Mouse (Mus musculus) bone marrow macrophage, adult 2 months (primary cell): ENCODE data around the gene Stat3. TPM values are rescaled to one million over a fixed set of nuclear protein-coding genes. Genes with fewer than 3 reads are reported as not detected.

Source experiments
- H3K27ac ChIP-seq: 2 replicates; pipeline ENCODE4 v1.5.1; 2012; ENCODE audit warnings: low read depth, low read length; ENCODE audit not compliant: insufficient read depth
- H3K4me1 ChIP-seq: 2 replicates; pipeline ENCODE4 v1.6.1; 2012; ENCODE audit warnings: low read length; ENCODE audit not compliant: control insufficient read depth, insufficient read depth
- H3K4me3 ChIP-seq: 2 replicates; pipeline ENCODE4 v1.5.1; 2012; ENCODE audit warnings: mild to moderate bottlenecking, low read length, moderate library complexity; ENCODE audit not compliant: insufficient read depth
- CTCF ChIP-seq: IDR thresholded peaks from 2 replicates; pipeline ENCODE4 v1.5.1; 2012; ENCODE audit warnings: low read depth, mild to moderate bottlenecking, low read length, moderate library complexity
- POLR2A ChIP-seq: IDR thresholded peaks from 2 replicates; pipeline ENCODE4 v1.6.1; 2012; ENCODE audit warnings: mild to moderate bottlenecking, low read depth, low read length, borderline replicate concordance
- polyA plus RNA-seq: library from polyadenylated mRNA; stranded (reverse); fragments of >200 nt; gene quantifications from 2 replicates; pipeline ENCODE4 v1.2.4, GENCODE M21; 2012; ENCODE audit not compliant: missing spikeins, insufficient read depth, insufficient read length

Gene Stat3
- polyA plus RNA-seq: 73.3 and 76.6 TPM in 2 replicates

DNA sequence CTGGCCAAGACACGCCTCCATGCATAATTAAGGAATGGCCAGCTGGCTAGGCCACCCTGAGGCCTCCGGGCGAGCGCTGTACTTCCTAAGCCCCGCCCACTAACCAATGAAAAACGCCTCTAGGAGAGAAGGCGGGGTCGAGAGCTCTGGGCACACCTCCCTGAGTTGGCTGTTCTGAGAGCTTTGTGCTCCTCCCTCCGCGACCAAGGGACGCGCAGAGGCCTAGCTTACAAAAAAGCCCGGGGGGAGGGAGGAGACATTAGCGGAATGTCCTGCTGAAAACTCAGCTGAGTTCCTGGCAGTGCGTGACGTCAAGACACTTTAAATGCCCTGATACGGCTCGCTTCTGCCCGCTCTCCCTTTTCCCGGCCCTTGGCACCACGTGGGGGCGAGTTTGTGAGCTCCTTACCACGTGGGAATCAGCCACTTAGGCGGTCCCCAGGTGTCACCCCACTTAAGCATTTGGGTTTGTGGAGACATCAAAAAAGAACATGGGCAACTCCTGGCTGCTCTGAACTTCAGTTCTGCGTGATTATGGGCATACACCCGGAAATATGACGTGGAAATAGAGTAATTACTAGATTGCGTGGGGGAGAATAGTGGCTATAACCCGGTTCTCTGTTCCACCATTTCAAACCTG, at the start of gene Stat3:
Stat3 (minus strand) TSS at position 29 of the 640 bp plus-strand sequence.
- TF ChIP-seq CTCF: no peak
- TF ChIP-seq POLR2A: no peak
- Histone ChIP-seq H3K4me3 (peak within 1 kb of the TSS; percentile 77), H3K27ac (peak within 1 kb of the TSS; percentile 73), H3K4me1 (peaks cover 28% of the 10 kb centered on the region)

- no peak overlapping the region for H3K4me3 ChIP-seq
- no peak overlapping the region for H3K27ac ChIP-seq
- TF ChIP-seq CTCF (no peak), POLR2A (no peak)
- H3K4me1 ChIP-seq: peaks cover 16% of the 10 kb centered on the region
Observed at GRCm38 (mm10) chr11:100988674-100989073, 49.3 kb upstream of the Stat3 start.

GRCm38 (mm10) chr11:100985607-100986006, 46.3 kb upstream of the Stat3 start:
- Histone ChIP-seq H3K27ac (no peak overlapping the region), H3K4me3 (no peak overlapping the region), H3K4me1 (peaks cover 10% of the 10 kb centered on the region)
- TF ChIP-seq CTCF (peak; percentile 49; the same call in 1 of the 2 replicates), POLR2A (no peak)

DNA sequence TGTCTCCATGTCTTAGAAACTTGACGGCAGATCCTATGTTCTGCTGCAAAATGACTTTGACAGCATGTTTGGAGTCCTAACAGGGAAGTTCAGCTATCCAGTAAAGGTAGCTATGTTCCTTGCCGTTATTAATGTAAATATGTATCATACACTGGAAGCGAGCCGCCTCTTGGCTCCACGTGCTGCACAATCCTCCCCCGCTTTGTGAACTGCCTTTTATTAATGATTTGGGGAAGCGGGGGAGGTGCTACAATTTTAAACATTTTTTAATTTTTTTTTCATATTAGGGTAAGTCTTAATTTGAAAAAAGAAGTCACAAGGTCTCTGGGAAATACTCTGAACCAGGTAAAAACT, 44.4 kb upstream of the Stat3 start:
- H3K4me3 ChIP-seq: no peak overlapping the region
- H3K27ac ChIP-seq: no peak overlapping the region
- TF ChIP-seq POLR2A (no peak), CTCF (no peak)
- H3K4me1 ChIP-seq: peaks cover 5% of the 10 kb centered on the region

- TF ChIP-seq CTCF (peak; percentile 96), POLR2A (no peak)
- H3K27ac ChIP-seq: no peak overlapping the region
- peaks cover 5% of the 10 kb centered on the region for H3K4me1 ChIP-seq
- peak overlapping the region; percentile 48 for H3K4me3 ChIP-seq
Observed at GRCm38 (mm10) chr11:100983125-100983777, 43.9 kb upstream of the Stat3 start.

DNA sequence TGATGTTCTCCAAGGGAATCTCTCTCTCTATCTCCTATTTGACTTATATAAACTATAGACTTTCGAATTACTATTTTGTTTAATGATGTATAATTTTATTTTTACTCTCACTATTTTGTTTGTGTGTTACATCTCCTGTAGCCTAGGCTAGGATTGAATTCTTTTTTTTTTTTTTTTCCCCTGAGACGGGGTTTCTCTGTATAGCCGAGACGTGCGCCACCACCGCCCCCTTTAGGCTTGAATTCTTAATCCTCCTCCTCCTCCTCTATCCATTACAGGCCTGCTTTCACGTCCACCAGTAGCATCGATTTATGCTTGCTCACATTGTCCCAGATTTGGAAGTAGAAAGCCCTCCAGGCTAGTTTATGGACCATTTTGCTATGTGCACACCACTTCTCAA, 42.7 kb upstream of the Stat3 start:
- Histone ChIP-seq H3K4me3 (no peak overlapping the region), H3K27ac (no peak overlapping the region), H3K4me1 (peaks cover 5% of the 10 kb centered on the region)
- no peak for TF ChIP-seq POLR2A
- TF ChIP-seq CTCF: no peak

DNA sequence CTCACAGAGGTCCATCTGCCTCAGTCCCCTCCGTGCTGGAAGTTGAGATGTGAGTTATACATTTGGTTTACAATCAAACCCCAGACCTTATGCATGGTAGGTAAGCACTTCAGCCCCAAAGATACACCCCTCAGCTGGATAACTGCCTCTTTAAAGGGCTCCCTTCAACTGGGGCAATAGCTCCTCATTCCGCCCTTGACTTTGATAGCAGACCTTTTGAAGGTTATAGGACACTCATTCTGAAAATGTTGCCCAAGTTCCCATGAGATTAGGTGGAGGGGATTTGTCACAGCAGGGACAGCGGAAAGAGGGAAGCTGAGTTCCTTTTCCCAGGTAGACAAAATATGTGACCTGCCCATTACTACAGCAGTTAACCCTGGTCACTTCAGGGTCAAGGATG, 41.9 kb upstream of the Stat3 start:
- TF ChIP-seq CTCF: no peak
- TF ChIP-seq POLR2A: no peak
- Histone ChIP-seq H3K27ac (no peak overlapping the region), H3K4me1 (peaks cover 5% of the 10 kb centered on the region)

DNA sequence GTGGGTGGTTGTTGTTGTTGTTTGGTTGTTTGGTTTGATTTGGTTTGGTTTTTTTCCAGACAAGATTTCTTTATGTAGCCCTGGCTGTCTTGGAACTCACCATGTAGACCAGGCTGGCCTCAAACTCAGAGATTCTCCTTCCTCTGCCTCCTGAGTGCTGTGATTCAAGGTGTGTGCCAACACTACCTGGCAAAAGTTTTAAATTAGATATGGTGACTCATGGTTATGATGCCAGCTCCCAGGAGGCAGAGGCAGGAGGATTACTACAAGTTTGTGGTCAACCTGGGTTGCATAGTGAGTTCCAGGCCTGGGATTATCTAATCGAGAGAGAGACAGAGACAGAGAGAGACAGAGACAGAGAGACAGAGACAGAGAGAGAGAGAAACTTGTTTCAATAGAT, 41.1 kb upstream of the Stat3 start:
- TF ChIP-seq CTCF: no peak
- TF ChIP-seq POLR2A: no peak
- H3K27ac ChIP-seq: no peak overlapping the region
- H3K4me1 ChIP-seq: peaks cover 5% of the 10 kb centered on the region
- no peak overlapping the region for H3K4me3 ChIP-seq

More for the DNA sequence above, 41.9 kb upstream of the Stat3 start:
- H3K4me3 ChIP-seq: no peak overlapping the region

DNA sequence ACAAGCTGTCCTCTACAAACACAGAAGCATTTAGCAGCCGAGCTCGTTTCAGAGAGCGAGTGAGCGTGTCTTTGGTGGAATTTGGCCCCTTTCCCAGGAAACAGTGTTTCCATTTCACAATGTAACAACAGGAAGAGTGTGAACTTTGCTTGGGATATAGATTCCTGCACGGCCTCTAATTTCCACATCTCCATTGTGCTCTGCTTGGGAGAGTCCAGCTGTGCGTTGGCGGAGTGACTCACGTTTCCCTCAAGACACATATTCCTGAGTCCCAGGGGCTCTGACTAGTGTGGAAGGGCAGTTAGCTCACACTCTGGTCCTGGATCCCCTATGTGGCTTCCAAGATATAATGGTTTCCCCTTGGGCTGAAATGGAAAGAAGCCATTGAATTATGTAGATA, 40.5 kb upstream of the Stat3 start:
- peaks cover 5% of the 10 kb centered on the region for H3K4me1 ChIP-seq
- no peak overlapping the region for H3K4me3 ChIP-seq
- no peak overlapping the region for H3K27ac ChIP-seq
- TF ChIP-seq POLR2A (no peak), CTCF (no peak)

DNA sequence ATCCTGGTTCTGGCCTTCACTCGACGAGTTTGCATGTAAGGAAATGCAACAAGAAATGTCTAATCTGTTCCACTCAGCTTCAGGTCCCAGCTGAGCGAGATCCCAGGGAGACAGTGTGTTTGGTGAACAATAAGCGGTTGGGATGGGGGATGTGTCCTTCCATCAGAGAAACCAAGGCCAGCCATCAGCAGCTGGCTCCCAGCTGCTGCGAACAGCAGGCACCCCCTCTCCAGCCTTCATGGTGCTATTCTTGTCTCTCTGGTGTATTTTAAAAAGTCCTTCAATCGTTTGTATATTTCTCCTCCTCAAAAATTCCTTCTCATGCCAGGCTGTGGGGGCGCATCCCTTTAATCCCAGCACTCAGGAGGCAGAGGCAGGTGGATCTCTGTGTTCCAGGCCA, 35.9 kb upstream of the Stat3 start:
- Histone ChIP-seq H3K27ac (no peak overlapping the region), H3K4me3 (no peak overlapping the region), H3K4me1 (peaks cover 5% of the 10 kb centered on the region)
- TF ChIP-seq POLR2A (no peak), CTCF (no peak)

DNA sequence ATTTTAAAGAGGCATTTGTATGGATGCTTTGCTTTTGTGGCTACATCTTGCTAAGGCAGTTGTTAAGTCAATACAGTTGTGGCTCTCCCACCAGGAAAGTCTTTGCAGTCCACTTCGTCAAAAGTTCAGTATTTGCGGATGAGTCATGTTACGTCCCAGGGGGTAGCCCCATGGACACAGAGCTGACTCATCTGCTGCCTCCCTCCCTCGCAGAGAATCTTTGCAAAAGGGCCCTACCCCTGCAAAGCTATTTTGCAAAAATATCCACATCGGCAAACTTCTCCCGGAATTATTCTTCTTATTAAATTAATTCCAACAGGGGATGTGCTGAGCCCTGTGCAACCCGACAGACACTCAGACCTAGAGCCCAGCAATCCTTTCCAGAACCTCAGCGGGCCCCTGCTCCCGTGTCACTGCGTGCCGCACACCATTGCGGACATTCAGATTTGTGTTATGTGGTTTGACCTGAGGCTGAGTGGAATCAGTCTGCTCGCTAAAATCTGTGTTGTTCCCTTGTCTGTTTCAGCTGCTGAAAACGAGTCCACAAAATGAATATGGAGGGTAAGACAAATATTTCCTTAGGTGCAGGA, 35.1 kb upstream of the Stat3 start:
- Histone ChIP-seq H3K4me3 (no peak overlapping the region), H3K4me1 (peaks cover 5% of the 10 kb centered on the region), H3K27ac (no peak overlapping the region)
- TF ChIP-seq POLR2A (no peak), CTCF (no peak)
